Mouse (Mus musculus): ENCODE results near the gene Dock4.

The Dock4 gene

GRCm38 (mm10) chr12:40568971-40569968 is 123.5 kb downstream of the Dock4 start:
- DNase-seq (ENCODE audit: low read depth): no peak

- no peak for DNase-seq (ENCODE audit: low read depth)
These were observed 124.5 kb downstream of the Dock4 start for GRCm38 (mm10) chr12:40570250-40570649.

DNA sequence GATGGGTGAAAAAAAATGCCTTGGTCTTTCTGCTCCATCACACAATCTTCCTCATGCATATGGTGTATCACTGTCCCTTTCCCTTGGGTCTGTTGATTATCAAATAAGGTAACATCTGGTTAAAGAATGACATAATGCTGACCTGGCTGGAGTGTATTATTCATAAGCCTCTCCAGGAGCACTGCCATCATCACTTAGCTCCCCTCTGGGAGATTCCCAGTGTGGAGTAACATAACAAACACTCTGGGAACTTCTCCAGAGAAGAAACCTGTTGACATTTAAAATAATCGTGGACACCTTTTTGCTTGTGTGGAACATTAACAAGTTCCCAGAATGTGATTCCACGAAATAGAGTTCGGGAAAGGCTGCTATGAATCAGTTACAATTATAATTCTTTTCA is 128.3 kb downstream of the Dock4 start:
- no peak for DNase-seq (ENCODE audit: low read depth)

DNA sequence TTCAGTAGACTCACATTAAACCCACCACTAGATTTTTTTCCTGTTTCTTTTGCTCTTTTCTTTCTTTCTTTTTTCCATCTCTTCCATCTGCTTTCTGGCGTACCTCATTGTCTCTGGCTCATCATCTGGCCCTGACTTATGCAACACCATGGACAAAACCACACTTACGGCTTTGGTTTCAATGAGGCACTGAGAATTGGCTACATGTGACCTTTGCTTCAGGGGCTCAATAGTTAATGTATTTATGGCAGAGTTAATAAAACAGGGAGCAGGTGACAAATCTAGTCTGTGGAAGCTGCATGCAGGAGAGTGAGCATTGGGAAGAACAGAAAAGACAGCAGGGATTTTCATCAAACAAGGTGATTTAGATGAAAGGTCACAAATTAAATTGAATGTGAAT is 131.0 kb downstream of the Dock4 start:
- DNase-seq (ENCODE audit: low read depth): no peak

DNA sequence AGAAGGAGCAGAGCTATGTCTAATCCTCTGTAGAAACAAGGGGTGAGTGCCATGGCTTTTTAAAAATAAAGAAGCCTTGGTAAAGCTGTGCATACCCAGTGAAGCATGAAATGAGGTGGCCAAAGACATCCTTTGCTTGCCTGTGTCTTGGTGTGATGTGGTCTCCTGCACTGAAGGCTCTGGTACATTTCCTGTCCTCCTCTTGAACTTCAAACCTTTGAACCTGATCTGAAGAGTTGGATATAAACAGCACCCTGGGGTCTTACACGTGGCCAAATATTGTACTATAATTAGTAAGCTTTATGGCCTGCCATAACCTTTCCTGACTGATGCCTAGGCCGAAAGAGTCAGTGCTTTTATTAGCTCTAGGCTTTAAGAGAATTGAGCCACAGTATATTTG is 134.6 kb downstream of the Dock4 start:
- DNase-seq (ENCODE audit: low read depth): no peak

GRCm38 (mm10) chr12:40581037-40581436 is 135.3 kb downstream of the Dock4 start:
- no peak for DNase-seq (ENCODE audit: low read depth)

DNA sequence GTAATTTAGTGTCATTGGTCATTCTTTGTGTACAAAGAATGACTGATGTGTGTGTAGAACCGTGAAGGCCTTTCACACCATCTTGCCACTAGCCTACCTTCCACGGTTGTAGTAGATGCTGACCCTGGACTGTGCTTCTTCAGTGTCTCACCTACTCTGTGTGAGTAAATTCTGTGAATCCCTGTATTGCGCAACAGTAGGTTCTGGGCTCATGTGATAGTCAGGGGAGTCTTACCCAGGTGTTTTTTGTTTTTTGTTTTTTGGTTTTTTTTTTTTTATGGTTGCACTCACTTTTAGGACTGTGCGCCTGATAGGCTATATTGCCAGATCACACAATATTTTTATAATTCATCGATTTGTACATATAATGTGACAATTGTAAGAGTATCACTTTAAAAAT is 136.3 kb downstream of the Dock4 start:
- no peak for DNase-seq (ENCODE audit: low read depth)

- no peak for DNase-seq (ENCODE audit: low read depth)
These were observed 139.0 kb downstream of the Dock4 start for GRCm38 (mm10) chr12:40584526-40585289.

DNA sequence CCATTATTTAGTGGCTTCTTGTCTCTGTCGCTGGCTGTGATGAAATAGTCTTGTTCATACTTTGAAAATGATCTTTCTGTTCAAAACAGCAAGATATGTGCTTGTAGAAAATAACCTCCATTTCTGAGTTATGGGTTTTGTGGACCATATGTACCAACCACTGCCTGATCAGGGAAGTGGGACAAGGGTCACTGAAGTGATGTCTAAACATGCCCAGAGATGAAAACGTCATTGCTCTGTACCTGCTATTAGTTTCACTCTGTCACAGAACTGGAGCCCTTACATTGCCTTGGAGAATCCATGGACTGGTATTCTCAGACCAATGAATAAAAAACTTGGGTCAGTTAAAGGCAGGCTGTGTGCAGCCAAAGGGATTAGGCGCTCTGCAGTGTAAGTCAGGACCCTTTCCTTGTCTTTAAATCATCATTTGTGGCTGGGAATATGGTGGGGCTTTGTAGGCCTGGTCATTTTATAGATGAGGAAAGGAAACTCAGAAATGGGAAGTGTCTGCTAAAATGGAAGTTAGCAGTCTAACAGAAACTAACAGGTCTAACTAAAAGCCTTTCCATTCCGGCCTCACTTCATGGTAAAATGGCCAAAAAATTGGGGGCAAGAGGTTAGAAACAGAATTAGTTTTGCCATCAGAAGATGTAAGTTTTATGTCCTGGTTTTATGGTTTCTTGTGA is 139.8 kb downstream of the Dock4 start:
- no peak for DNase-seq (ENCODE audit: low read depth)

GRCm38 (mm10) chr12:40594161-40594560 is 148.4 kb downstream of the Dock4 start:
- DNase-seq (ENCODE audit: low read depth): no peak

DNA sequence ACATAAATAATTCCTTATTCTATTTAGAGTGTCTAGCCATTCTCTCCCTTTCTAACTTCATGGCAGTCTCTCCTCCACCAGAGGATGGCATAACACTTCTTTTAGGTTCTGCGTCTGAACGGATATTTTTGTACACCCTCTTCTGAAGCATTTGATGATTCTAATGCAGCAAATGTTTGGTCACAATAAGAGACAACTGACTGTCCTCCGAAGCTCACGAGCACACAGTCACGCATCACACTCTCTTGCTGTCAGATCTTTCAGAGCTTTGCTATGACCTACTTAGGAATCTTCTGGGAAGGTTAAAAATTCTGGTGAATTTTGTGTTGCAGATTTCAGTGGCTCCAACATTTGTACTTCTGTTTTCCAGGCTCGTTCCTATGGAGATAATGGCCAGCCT is 149.7 kb downstream of the Dock4 start:
- no peak for DNase-seq (ENCODE audit: low read depth)

DNA sequence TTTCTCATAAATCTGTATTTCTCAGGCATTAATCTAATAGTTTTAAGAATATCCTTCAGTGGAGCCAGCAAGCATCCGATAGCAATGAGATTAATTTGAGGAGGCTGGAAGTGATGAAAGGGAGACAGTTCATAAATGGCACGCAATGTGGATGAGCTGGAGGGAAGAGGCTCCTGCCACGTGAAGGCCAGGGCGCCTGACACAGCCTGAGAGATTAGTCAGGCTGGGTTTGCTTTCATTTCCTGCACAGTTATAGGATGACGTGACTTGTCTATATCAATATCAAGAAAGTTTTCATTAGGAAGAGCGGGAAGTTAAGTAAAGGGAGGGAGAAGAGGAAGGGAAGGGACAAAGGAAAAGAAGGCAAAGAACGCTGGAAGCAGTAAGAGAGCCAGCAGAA is 150.3 kb downstream of the Dock4 start:
- DNase-seq (ENCODE audit: low read depth): no peak

DNA sequence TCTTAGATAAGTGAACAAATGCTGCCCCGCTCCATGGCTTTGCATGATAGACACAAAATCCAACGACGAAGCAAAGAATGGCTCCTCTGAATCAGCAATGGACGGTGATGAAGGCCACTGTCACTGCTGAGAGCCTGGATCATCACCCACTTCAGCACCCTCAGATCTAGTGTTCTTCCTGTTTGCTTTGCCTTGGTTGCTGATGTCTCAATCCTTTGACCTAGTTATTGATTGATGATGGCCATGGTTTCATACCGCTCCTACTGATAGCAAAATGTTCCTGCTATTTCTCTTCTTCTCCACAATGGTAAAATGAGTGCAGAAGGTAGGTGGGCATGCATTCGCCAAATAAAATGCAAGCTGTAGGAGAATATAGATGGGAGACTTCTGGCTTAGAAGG is 150.7 kb downstream of the Dock4 start:
- no peak for DNase-seq (ENCODE audit: low read depth)

DNA sequence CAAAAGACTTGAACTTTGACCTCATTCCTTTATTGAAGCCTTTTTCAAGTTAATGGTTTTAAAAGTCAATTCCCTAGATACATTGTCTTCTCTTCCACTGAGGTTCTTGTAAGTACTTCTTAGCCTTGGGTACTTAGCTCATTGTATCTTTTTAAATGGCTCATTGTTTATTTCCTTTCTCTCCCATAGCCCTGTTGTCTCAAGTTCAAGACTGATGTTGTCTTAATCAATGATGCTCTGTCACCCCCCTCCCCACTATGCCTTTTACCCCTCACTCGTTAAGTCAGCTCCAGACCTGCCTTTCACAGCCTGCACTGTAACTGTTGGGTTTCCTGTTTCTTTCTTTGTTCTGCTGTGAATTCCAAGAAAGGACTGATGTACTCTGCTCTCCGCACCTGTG is 154.2 kb downstream of the Dock4 start:
- no peak for DNase-seq (ENCODE audit: low read depth)

DNA sequence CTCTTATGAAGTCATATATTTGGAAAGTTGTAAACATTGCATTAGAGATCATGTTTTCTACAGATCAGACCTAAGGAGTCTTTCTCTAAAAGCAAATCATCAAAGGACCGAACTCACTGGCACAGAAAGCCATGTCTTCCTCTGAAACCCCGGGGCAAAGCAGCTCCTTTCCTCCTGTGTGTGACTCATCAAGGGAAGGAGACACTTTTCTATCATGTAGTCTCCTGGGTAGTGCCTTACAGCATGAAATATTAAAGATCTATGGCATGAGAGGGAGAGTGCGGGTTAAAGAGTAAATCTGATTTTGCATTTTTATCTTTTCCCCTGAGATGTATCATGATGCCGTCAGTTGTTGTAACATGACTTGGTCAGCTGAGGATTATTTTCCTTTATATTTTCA is 159.8 kb downstream of the Dock4 start:
- DNase-seq (ENCODE audit: low read depth): no peak

- no peak for DNase-seq (ENCODE audit: low read depth)
These were observed 177.2 kb downstream of the Dock4 start for GRCm38 (mm10) chr12:40622926-40623325.

GRCm38 (mm10) chr12:40626521-40626920 is 180.8 kb downstream of the Dock4 start:
- no peak for DNase-seq (ENCODE audit: low read depth)

DNA sequence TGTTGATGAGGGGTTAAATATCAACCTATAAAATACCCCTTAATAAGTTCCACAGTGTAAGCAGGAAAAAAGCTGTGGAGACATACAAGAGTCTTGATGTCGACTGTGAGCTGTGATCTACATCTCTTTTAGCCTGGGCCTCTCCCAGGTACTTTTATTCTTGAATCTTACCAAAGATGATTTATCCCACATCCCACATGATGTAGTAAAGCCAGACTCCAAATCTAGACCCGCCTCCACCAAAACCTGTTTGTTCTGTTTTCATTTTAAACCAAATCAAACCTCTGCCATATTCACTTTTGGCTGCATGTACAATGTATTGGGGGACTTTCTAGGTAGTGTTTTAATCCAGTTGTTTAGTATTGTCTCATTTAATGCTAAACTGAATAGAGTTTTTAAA is 187.5 kb downstream of the Dock4 start:
- DNase-seq (ENCODE audit: low read depth): no peak

DNA sequence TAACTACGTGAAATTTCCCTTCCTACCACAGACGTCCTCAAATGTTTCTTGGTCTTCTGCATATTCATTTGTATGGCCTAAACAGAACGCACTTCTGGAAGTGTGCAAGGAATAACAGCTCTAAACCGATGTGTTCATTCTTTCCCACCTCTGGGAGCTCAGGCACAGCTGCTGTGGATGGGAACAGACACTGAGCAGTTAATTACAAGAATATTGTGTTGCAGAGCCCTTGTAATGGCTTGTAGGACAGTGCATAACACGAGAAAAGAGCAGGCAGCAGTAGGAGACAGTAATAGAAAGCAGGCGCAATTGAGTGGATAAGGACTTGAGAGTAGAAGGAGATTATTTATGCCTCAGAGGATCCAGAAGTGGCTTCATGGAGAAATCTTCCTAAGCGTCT is 188.4 kb downstream of the Dock4 start:
- DNase-seq (ENCODE audit: low read depth): no peak

GRCm38 (mm10) chr12:40635991-40636390 is 190.2 kb downstream of the Dock4 start:
- no peak for DNase-seq (ENCODE audit: low read depth)

DNA sequence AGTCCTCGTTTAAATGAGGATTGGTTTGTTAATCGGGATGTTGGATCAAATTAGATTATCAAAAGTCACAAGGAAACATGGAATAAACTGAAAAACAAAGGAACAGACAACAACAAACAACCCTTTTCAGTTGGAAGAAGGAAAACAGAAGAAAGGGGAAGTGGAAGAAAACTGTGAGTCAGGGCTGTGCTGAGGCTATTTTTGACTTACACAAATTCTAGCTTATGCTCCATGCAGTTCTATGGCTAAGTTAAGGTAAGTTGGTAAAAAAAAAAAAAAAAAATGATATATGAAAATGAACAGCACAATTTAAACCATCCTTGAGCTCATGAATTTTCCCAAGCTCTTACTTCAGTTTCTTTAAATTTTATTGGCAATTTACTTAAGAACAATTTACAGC is 191.7 kb downstream of the Dock4 start:
- no peak for DNase-seq (ENCODE audit: low read depth)

GRCm38 (mm10) chr12:40645869-40646268 is 200.1 kb downstream of the Dock4 start:
- DNase-seq (ENCODE audit: low read depth): no peak

DNA sequence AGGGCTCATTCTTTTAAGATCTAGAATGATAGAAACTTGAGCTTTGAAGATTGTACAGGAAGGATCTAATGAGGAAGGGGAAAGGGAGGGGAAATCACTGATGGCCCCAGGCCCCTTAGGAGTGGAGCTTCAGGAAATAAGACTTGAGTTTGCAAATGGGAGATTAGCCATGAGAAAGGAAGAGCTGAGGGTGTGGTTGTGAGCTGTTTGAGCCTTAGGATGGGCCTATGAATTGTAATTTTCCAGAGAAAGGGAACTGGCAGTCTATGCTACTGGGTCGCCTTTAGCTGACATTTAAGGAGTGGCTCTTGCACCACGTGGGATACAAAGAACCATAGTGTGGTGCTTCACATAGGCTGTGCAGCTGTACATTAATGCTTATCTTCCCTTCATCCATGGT is 208.6 kb downstream of the Dock4 start:
- DNase-seq (ENCODE audit: low read depth): no peak

Data from c-Kit-positive CD71-positive TER-119-negative erythroid progenitor cells, embryonic 14.5 days (primary cell).